In genomic region chr6:143027896-143028295, GRCm38 (mm10) we compare ENCODE assay signal across 16 mouse cellular contexts.
"Had no signal": no experiment of that assay in that cellular context is flagged by ENCODE, and none has a peak within 500 bp of the region (broad histone marks: within the 10 kb centered on the region; RNA-seq: fewer than 3 reads in every experiment).

No protein-coding gene starts in this region.

- H3K4me1 ChIP-seq: limb, embryonic 12.5 days; limb, embryonic 15.5 days; midbrain, embryonic 13.5 days had no signal

- H3K27me3 ChIP-seq: limb, embryonic 12.5 days; limb, embryonic 15.5 days; midbrain, embryonic 13.5 days had no signal

- DNase-seq: kidney, adult 2 months; kidney, postnatal 14 days; left cerebral cortex, postnatal 4 days; liver, postnatal 0 days; lung, embryonic 14.5 days; right cerebral cortex, adult 18-20 months; right cerebral cortex, postnatal 14 days; right cerebral cortex, postnatal 4 days; thymus, postnatal 25 days had no signal

- H3K4me2 ChIP-seq: limb, embryonic 12.5 days; limb, embryonic 15.5 days; liver, embryonic 11.5 days; lung, embryonic 14.5 days; midbrain, embryonic 13.5 days had no signal

- H3K9me3 ChIP-seq: limb, embryonic 12.5 days; limb, embryonic 15.5 days; midbrain, embryonic 13.5 days had no signal

- H3K4me3 ChIP-seq: limb, embryonic 12.5 days; limb, embryonic 15.5 days; midbrain, embryonic 13.5 days had no signal

- H3K27ac ChIP-seq: limb, embryonic 12.5 days; limb, embryonic 15.5 days; liver, embryonic 14.5 days; macrophage; midbrain, embryonic 13.5 days had no signal

- ATAC-seq: liver, postnatal 0 days; lung, postnatal 0 days; midbrain, embryonic 13.5 days had no signal

- H3K9ac ChIP-seq: limb, embryonic 12.5 days; limb, embryonic 15.5 days; liver, embryonic 14.5 days; liver, postnatal 0 days; lung, embryonic 14.5 days; midbrain, embryonic 13.5 days had no signal
